Mouse (Mus musculus): ENCODE measurements around the gene Acadl.

GRCm38 (mm10) chr1:66839135-66839534 is 23.9 kb downstream of the Acadl start:
- TF ChIP-seq CTCF (IDR thresholded peaks at IDR 0.05; ENCODE audit: insufficient read depth, low read length) (no peak), POLR2A (IDR thresholded peaks at IDR 0.05; ENCODE audit: borderline replicate concordance, extremely low read depth, low read depth, low read length) (no peak)

All from lung, adult 2 months (tissue).